Mouse (Mus musculus) midbrain, embryonic 11.5 days (tissue): ENCODE results near the gene Pigs. TPM values are rescaled to one million over a fixed set of nuclear protein-coding genes. Genes with fewer than 3 reads are reported as not detected.

Experiments
- ATAC-seq: fragments of 200-750 bp; cut with Nextera tagmentation; 2 replicates; pipeline ENCODE4 v1.8.0; 2017; ENCODE audit warnings: moderate TSS enrichment, moderate library complexity; ENCODE audit not compliant: low FRiP score
- DNase-seq: peaks from one replicate; pipeline ENCODE4 v3.0.0; 2015; ENCODE audit warnings: low spot score; ENCODE audit errors: missing footprints
- H3K27ac ChIP-seq: fragments of 300-500 bp; sonication (generic); 2 replicates; pipeline ENCODE4 v1.5.1; 2014; ENCODE audit warnings: low read depth, low read length
- H3K27me3 ChIP-seq: fragments of 300-500 bp; sonication (generic); 2 replicates; pipeline ENCODE4 v1.6.1; 2014; ENCODE audit warnings: mild to moderate bottlenecking, low read length, moderate library complexity, mixed read lengths; ENCODE audit not compliant: control insufficient read depth, insufficient read depth
- H3K36me3 ChIP-seq: fragments of 300-500 bp; sonication (generic); 2 replicates; pipeline ENCODE4 v1.6.1; 2014; ENCODE audit warnings: mild to moderate bottlenecking, low read length, moderate library complexity, mixed read lengths; ENCODE audit not compliant: control insufficient read depth, insufficient read depth
- H3K4me1 ChIP-seq: fragments of 300-500 bp; sonication (generic); 2 replicates; pipeline ENCODE4 v1.6.1; 2014; ENCODE audit warnings: low read length; ENCODE audit not compliant: control insufficient read depth, insufficient read depth
- H3K4me2 ChIP-seq: fragments of 300-500 bp; sonication (generic); 2 replicates; pipeline ENCODE4 v1.6.1; 2014; ENCODE audit warnings: mild to moderate bottlenecking, moderate library complexity
- H3K4me3 ChIP-seq: fragments of 300-500 bp; sonication (generic); 2 replicates; pipeline ENCODE4 v1.5.1; 2014; ENCODE audit warnings: low read depth, low read length
- H3K9ac ChIP-seq: fragments of 300-500 bp; sonication (generic); 2 replicates; pipeline ENCODE4 v1.6.1; 2014; ENCODE audit warnings: low read length
- H3K9me3 ChIP-seq: fragments of 300-500 bp; sonication (generic); 2 replicates; pipeline ENCODE4 v1.6.1; 2016; ENCODE audit warnings: low read length; ENCODE audit not compliant: control insufficient read depth
- WGBS: fragments of 180-500 bp; shearing (Covaris S2); extraction: QIAGEN DNeasy Blood & Tissue Kit; methylation state at CpG from one replicate; pipeline ENCODE4 v1.1.7; 2014; 5-methylcytosine and 5-hydroxymethylcytosine counted together
- polyA plus RNA-seq: library from polyadenylated mRNA; unstranded; fragments of >200 nt; fragmentation: Nextera tagmentation; extraction: Ambion mirVana; gene quantifications from 2 replicates; pipeline ENCODE4 v1.2.1, GENCODE M21; 2014

Pigs gene
- polyA plus RNA-seq, 1 experiment from 2014 or later: 56.3 TPM

- no peak overlapping the region for H3K4me2 ChIP-seq
- no peak for ATAC-seq
- peaks cover 8% of the 10 kb centered on the region; the same call in 1 of the 2 replicates for H3K4me1 ChIP-seq
- H3K27ac ChIP-seq: no peak overlapping the region
- no peak overlapping the region for H3K9ac ChIP-seq
- WGBS: 96% methylated on average over 4 of the region's 4 CpGs
- no peaks in the 10 kb centered on the region for H3K27me3 ChIP-seq
- DNase-seq: no peak
- H3K36me3 ChIP-seq: peaks cover 31% of the 10 kb centered on the region
- H3K9me3 ChIP-seq: no peaks in the 10 kb centered on the region
- H3K4me3 ChIP-seq: no peak overlapping the region
Observed at GRCm38 (mm10) chr11:78305272-78305671, 22.9 kb upstream of the Pigs start.

GRCm38 (mm10) chr11:78310861-78311511, 17.2 kb upstream of the Pigs start:
- Histone ChIP-seq H3K4me3 (no peak overlapping the region), H3K4me1 (0 out of 2 replicates have a peak, but pooled peaks cover 2% of the 10 kb centered on the region), H3K9ac (no peak overlapping the region), H3K27me3 (no peaks in the 10 kb centered on the region), H3K4me2 (no peak overlapping the region), H3K9me3 (no peaks in the 10 kb centered on the region), H3K27ac (no peak overlapping the region), H3K36me3 (peaks cover 34% of the 10 kb centered on the region)
- DNase-seq (no peak), ATAC-seq (no peak)
- WGBS: 83% methylated on average over 8 of the region's 8 CpGs

- H3K27me3 ChIP-seq: no peaks in the 10 kb centered on the region
- no peaks in the 10 kb centered on the region for H3K4me1 ChIP-seq
- WGBS: 96% methylated on average over 2 of the region's 2 CpGs
- no peak overlapping the region for H3K27ac ChIP-seq
- no peak overlapping the region for H3K4me2 ChIP-seq
- no peak overlapping the region for H3K9ac ChIP-seq
- no peaks in the 10 kb centered on the region for H3K9me3 ChIP-seq
- H3K36me3 ChIP-seq: peaks cover 38% of the 10 kb centered on the region
- no peak overlapping the region for H3K4me3 ChIP-seq
- DNase-seq (no peak), ATAC-seq (no peak)
Observed at GRCm38 (mm10) chr11:78313662-78314061, 14.6 kb upstream of the Pigs start.

GRCm38 (mm10) chr11:78318411-78318810, 9.8 kb upstream of the Pigs start:
- Histone ChIP-seq H3K27me3 (no peaks in the 10 kb centered on the region), H3K27ac (no peak overlapping the region), H3K4me2 (no peak overlapping the region), H3K9me3 (no peaks in the 10 kb centered on the region), H3K4me1 (no peaks in the 10 kb centered on the region), H3K9ac (no peak overlapping the region), H3K4me3 (no peak overlapping the region), H3K36me3 (peaks cover 52% of the 10 kb centered on the region)
- ATAC-seq (no peak), DNase-seq (peak; percentile 57)
- 95% methylated on average over 2 of the region's 2 CpGs for whole genome bisulfite sequencing

GRCm38 (mm10) chr11:78322076-78322831, 6.0 kb upstream of the Pigs start:
- H3K27ac ChIP-seq: no peak overlapping the region

GRCm38 (mm10) chr11:78322860-78323259, 5.4 kb upstream of the Pigs start, which contains the start of gene Aldoc:
Gene Aldoc (plus strand): TSS chr11:78322968.
- Histone ChIP-seq H3K27me3 (no peaks in the 10 kb centered on the region), H3K4me1 (no peaks in the 10 kb centered on the region), H3K9me3 (no peaks in the 10 kb centered on the region), H3K27ac (no peak within 1 kb of the TSS), H3K4me3 (no peak within 1 kb of the TSS), H3K36me3 (peaks cover 24% of the 10 kb centered on the region; the same call in 1 of the 2 replicates), H3K9ac (no peak within 1 kb of the TSS), H3K4me2 (no peak within 1 kb of the TSS)
- WGBS: 5% methylated on average over 15 of the region's 15 CpGs
- DNase-seq (no peak), ATAC-seq (peak; percentile 48; the same call in 1 of the 2 replicates)

More at GRCm38 (mm10) chr11:78322076-78322831, 6.0 kb upstream of the Pigs start:
- DNase-seq (no peak), ATAC-seq (no peak)
- H3K9ac ChIP-seq: no peak overlapping the region
- WGBS: 85% methylated on average over 2 of the region's 2 CpGs
- H3K4me3 ChIP-seq: no peak overlapping the region
- no peaks in the 10 kb centered on the region for H3K4me1 ChIP-seq
- no peak overlapping the region for H3K4me2 ChIP-seq
- no peaks in the 10 kb centered on the region for H3K27me3 ChIP-seq
- H3K9me3 ChIP-seq: no peaks in the 10 kb centered on the region
- H3K36me3 ChIP-seq: peaks cover 30% of the 10 kb centered on the region

- DNase-seq: no peak
- no peaks in the 10 kb centered on the region for H3K27me3 ChIP-seq
- H3K36me3 ChIP-seq: peaks cover 19% of the 10 kb centered on the region; the same call in 1 of the 2 replicates
Observed at GRCm38 (mm10) chr11:78324000-78324785, 4.0 kb upstream of the Pigs start.

GRCm38 (mm10) chr11:78324965-78325364, 3.2 kb upstream of the Pigs start:
- no peak overlapping the region for H3K4me2 ChIP-seq
- peaks cover 16% of the 10 kb centered on the region; the same call in 1 of the 2 replicates for H3K36me3 ChIP-seq
- no peaks in the 10 kb centered on the region for H3K27me3 ChIP-seq
- DNase-seq (no peak), ATAC-seq (no peak)
- no peak overlapping the region for H3K4me3 ChIP-seq
- H3K27ac ChIP-seq: no peak overlapping the region
- 94% methylated on average over 12 of the region's 12 CpGs for WGBS
- no peak overlapping the region for H3K9ac ChIP-seq
- no peaks in the 10 kb centered on the region for H3K9me3 ChIP-seq
- H3K4me1 ChIP-seq: peaks cover 6% of the 10 kb centered on the region

More at GRCm38 (mm10) chr11:78324000-78324785, 4.0 kb upstream of the Pigs start:
- no peak overlapping the region for H3K9ac ChIP-seq
- no peak for ATAC-seq
- no peak overlapping the region for H3K27ac ChIP-seq
- WGBS: 89% methylated on average over 15 of the region's 15 CpGs
- H3K4me3 ChIP-seq: no peak overlapping the region
- peaks cover 4% of the 10 kb centered on the region for H3K4me1 ChIP-seq
- H3K4me2 ChIP-seq: no peak overlapping the region
- no peaks in the 10 kb centered on the region for H3K9me3 ChIP-seq
